Mouse (Mus musculus) B cell, adult 67 days (primary cell): ENCODE results near the gene Fkbpl. TPM values are rescaled to one million over a fixed set of nuclear protein-coding genes. Genes with fewer than 3 reads are reported as not detected.

Experiments
- total RNA-seq, 2 experiments: library from RNA; stranded (reverse); gene quantifications; 4 replicates each; pipeline ENCODE4 v1.2.4; 2023

The Fkbpl gene
- 1 to 10 TPM; 2.9 to 5.3 TPM for total RNA-seq

DNA sequence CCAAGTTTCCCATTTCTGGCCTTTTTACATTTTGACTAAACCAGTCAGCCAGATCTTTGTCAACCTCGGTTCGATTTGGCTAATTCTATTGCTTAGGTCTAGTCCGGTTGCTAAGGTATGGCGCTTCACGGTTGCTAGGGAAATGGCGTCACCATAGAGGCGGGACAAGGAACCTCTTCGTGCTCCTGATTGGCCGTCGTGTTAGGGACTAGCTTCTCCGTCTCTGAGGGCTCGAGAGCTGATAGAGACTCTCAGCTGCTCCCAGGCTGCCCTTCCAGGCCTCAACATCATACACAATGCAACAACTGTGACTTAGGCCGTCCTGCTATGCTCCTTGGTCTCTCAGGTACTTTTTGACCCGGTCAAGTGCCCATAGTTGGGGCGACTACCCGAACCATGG, at the start of gene Fkbpl:
Gene Fkbpl, plus strand, starts transcription at position 157 of the 400 bp plus-strand sequence.

DNA sequence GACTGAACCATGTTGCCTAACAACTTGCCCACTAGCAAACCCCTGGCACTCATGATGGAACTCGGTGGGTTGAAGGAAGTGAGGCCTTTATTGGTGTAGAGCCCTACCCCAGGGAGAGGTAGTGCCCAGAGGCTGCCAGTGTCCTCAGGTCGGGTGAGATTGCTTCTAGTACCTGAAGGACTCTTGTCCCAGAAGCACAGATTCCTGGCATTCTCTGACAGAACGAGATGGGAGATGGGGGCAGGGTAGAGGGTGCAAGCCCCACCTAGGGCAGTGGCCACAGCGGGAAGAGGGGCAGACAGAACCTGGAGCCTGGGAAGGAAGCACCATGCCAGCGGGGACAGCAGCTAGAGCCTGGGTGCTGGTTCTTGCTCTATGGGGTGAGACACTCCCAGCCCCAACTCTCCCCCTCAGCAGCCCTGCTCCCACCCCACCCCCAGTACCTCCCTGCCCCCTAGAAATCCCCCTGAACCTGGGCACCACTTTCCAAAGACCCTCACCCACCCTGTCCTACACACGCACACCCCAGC, 46.9 kb upstream of the Fkbpl start, which contains the start of gene Ager:
Gene Ager, plus strand, starts transcription at position 297 of the 530 bp plus-strand sequence.

DNA sequence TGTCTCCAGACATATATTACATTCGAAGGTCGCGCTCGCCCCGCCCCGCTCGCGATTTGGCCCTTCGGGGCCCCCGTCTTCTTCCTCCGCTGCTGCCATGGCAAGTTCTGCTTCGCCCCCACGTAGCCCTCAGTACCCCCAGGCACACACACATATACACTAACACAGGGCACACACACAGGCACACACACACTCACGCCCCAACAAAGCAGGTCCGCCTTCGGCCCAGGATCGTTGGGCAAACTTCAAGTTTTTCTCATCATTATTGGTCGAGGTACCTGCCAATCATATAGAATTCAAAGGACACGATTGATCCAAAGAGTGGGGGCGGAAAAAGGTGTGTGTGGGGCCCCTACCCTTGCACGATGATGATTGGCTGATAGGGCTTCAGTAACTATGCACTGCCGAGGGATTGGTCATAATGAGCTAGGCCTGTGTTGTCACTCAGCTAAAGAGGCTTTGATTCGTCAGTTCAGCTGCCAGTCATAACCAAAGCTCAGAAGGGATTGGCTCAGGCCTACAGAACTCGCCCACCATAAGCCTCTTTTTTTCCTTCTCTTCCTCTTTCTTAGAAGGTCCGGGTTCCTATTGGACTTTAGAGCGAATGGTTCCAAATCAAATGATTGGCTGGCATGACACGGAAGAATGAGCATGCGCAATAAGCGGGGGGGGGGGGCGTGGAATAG, 41.0 kb upstream of the Fkbpl start, which contains the start of gene Rnf5:
Gene Rnf5, minus strand, starts transcription at position 316 of the 686 bp plus-strand sequence.

DNA sequence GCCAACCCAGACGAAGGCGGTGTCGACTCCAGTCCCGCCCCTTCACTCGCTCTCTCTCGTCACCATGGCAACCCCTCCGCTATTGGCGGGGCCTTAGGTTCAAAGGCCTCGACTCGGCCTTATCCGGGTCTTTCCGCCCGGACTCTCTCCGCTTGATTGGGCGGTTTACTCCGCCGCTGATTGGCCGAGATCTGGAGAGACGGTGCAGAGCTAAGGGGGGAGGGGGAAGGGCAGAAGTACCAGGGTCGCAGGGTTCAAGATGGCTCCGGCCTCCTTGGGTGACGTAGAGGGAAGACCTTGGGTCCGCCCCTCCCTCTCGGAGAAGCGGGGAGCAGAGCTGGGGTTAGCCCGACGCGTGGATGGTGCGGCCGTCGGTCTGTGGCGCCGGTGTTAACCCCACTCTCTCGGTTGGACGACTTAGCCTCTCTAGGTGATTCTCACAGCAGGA, 40.5 kb upstream of the Fkbpl start, which contains the start of gene Agpat1:
Gene Agpat1, plus strand, starts transcription at position 202 of the 448 bp plus-strand sequence.

DNA sequence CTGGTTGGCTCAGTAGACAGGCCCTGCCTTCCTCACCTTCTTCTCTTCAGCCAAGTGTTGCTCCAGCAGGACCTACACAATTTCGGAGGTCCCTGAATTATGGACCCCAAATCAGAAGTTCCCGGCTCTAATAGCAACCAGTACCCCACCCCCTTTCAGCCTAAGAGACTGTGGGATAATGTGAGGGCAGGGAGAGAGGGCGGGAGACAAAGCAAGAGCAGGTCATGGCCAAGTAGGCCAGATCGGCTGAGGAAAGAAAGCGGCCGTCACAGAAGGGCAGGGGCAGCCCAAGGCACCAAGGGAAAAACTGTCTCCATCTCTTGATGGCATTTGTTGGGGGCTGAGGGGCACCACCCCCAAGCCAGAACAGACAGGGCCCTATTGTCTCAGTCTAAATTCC, 28.7 kb upstream of the Fkbpl start, which contains the start of gene Egfl8:
Gene Egfl8, minus strand, starts transcription at position 101 of the 400 bp plus-strand sequence.

DNA sequence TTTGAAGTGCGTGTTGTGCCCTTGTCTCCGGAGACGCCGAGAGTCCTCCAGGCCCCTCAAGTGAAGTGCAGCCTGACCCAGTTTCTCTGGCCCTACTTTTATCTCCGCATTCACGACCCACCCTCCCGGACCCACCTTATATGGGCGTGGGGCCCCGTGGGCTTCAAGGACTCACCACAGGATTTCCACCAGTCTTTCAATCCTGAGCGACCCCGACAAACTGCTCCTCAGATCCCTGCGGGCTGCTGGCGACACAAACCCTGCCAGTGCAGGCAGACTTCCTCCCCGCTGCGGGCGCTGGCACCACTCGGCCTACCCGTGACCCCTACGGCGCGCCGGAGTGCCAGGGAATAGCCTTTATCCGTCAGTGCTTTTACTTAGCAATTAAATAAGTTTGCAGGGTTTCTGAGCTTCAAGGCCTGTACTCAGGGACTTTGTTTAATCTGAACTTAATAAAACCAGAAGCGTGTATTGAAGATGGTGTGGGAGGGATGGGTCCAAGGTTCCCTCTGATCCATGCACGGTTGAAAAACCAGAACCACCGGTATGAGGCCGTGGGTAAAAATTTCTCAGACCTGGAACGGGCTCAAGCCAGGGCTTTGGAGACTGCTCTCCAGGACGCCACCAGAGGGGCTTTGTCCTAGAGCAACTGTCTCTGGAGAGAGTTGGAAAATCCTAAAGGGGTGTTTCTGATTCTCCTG, 16.5 kb upstream of the Fkbpl start, which contains the start of gene Ppt2:
Gene Ppt2, minus strand, starts transcription at position 568 of the 701 bp plus-strand sequence.

DNA sequence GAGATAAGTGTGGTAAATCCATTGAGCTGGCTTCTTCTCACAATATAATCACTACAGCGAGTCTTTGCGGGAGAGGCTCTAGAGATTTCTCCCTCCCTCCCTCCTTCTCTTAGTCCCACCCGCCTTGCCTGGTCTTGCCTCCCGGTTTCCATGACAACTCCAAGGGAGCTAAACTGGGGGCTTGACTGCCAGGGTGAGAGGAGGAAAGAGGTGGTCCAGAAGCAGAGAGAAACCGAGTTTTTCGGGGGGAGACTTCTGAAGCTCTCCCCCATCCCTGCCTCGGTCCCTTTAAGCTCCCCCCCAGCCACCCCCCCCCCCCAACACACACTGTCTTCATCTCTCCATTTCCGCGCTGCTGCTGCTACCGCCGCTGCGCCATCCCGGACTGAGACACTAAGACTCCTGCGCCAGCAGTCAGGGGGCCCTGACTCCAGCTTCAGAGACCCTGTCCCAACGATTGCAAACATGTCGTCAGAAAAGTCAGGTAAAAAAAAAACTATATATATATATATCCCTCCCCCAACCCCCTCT, 15.3 kb upstream of the Fkbpl start, which contains the start of gene Prrt1:
Gene Prrt1, plus strand, starts transcription at position 313 of the 531 bp plus-strand sequence.

DNA sequence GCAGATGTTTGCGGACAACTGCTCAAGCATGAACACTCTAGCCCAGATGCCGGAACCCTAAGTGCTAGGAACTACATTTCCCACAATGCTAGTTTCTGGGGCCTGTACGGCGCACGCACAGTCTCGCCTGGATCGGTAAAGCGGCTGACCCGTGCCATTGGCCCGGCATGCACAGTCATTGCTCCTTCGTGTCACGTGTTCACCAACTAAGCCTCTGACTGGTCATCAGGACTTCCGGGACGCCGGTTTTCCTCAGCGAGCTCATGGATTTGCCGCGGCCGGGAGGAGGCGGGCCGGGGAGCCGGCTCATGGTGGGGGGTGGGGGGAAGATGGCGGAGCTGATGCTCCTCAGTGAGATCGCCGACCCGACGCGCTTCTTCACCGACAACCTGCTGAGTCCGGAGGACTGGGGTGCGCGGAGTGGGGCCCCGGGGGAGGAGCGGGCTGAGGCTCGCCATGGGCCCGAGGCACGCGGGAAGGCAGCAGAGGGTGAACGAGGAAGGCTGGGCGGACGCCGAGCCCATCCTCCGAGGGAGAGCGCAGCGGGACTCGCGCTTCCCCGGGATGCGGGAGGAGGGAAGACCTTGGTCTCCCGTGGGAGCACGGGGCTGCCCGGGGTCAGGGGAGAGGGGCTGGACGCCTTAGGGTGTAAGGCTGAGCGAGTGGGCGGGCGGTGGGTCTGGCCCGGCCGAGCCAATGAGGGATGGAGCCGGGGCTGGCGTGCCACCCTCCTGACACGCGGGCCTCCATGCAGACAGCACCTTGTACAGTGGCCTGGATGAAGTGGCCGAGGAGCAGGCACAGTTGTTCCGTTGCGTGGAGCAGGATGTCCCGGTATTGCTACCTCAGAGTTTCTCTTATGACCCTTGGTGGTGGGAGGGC, 2.6 kb downstream of the Fkbpl start, which contains the start of gene Atf6b:
Gene Atf6b, plus strand, starts transcription at position 241 of the 882 bp plus-strand sequence.

DNA sequence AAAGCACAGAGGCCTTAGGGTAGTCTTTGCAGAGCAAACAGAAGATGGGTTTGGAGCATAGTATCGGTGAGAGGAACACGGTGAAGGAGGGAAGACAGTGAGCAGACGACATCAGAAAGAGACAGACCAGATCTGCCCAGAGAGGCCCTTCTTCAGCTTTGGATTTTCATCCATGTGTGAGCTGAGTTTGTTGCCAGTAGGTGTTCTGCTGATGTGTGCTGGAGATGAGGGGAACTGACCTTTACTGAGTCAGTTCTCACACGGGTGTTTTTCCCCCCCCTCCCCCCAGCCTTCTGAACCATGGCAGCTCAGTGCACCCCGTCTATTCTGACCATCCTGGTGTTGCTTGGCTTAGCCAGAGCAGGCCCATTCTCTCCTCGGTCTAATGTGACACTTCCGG, 25.7 kb downstream of the Fkbpl start, which contains the start of gene Tnxb:
Gene Tnxb, plus strand, starts transcription at position 301 of the 400 bp plus-strand sequence.

Other genes with a start within 250 kb of the Fkbpl start
- 10 to 100 TPM; 14.3 to 15.6 TPM for gene BC051142, start 245.9 kb upstream of the Fkbpl start, total RNA-seq
- gene Btnl4, start 167.4 kb upstream of the Fkbpl start, total RNA-seq: not detected
- not detected for gene Btnl6, start 127.4 kb upstream of the Fkbpl start, total RNA-seq
- gene Notch4, start 80.5 kb upstream of the Fkbpl start, total RNA-seq: 1 to 10 TPM; 1.0 to 1.9 TPM
- 100 to 1,000 TPM; 132 to 134 TPM for gene Gpsm3, start 55.0 kb upstream of the Fkbpl start, total RNA-seq
- 10 to 100 TPM; 54.9 to 59.0 TPM for gene Pbx2, start 53.5 kb upstream of the Fkbpl start, total RNA-seq
- gene Ager, start 46.9 kb upstream of the Fkbpl start, total RNA-seq: 1 to 10 TPM; 5.3 to 5.8 TPM
- 10 to 100 TPM; 41.4 to 42.3 TPM for gene Rnf5, start 41.1 kb upstream of the Fkbpl start, total RNA-seq
- gene Agpat1, start 40.5 kb upstream of the Fkbpl start, total RNA-seq: 10 to 100 TPM; 67.5 to 72.5 TPM
- gene Egfl8, start 28.8 kb upstream of the Fkbpl start, total RNA-seq: not detected
- gene Ppt2, start 16.3 kb upstream of the Fkbpl start, total RNA-seq: 1 to 10 TPM; 2.1 to 6.8 TPM
- not detected for gene Prrt1, start 15.2 kb upstream of the Fkbpl start, total RNA-seq
- gene Atf6b, start 2.4 kb downstream of the Fkbpl start, total RNA-seq: 10 to 100 TPM; 81.4 to 84.7 TPM
- gene Tnxb, start 25.8 kb downstream of the Fkbpl start, total RNA-seq: not detected
- gene C4b, start 99.1 kb downstream of the Fkbpl start, total RNA-seq: 1 to 10 TPM in 1 of 2 experiments, under 1 TPM in 1; 0.47 to 1.2 TPM
- not detected for gene Cyp21a1, start 159.8 kb downstream of the Fkbpl start, total RNA-seq
- 10 to 100 TPM; 57.8 to 67.8 TPM for gene Stk19, start 192.2 kb downstream of the Fkbpl start, total RNA-seq
- 10 to 100 TPM; 87.2 to 90.1 TPM for gene Dxo, start 192.3 kb downstream of the Fkbpl start, total RNA-seq
- 100 to 1,000 TPM; 106 to 113 TPM for gene Skiv2l, start 205.4 kb downstream of the Fkbpl start, total RNA-seq
- gene Nelfe, start 205.6 kb downstream of the Fkbpl start, total RNA-seq: 10 to 100 TPM; 32.7 to 37.8 TPM
- gene Cfb, start 217.8 kb downstream of the Fkbpl start, total RNA-seq: under 1 TPM in 1 of 2 experiments, not detected in 1; 0.41 TPM
- 10 to 100 TPM in 1 of 2 experiments, 1 to 10 TPM in 1; 9.4 to 13.1 TPM for gene Zbtb12, start 234.7 kb downstream of the Fkbpl start, total RNA-seq
- not detected for gene Gm20547, start 237.3 kb downstream of the Fkbpl start, total RNA-seq